Mouse (Mus musculus) kidney, postnatal 14 days (tissue): Measurements from ENCODE around the gene Ss18l2.
A peak's percentile ranks its signal among the peaks of the same experiment; 100 is the strongest.

ENCODE experiments used
- DNase-seq: peaks from one replicate; pipeline ENCODE4 v3.0.0; 2022; ENCODE audit warnings: mixed read lengths

The Ss18l2 gene

GRCm38 (mm10) chr9:121709898-121710583, at the start of gene Ss18l2:
Gene Ss18l2 (plus strand): TSS chr9:121710329.
- peak; percentile 99 for DNase-seq

GRCm38 (mm10) chr9:121663467-121663866, 46.7 kb upstream of the Ss18l2 start:
- no peak for DNase-seq

GRCm38 (mm10) chr9:121664104-121664503, 46.0 kb upstream of the Ss18l2 start:
- DNase-seq = no peak

DNA sequence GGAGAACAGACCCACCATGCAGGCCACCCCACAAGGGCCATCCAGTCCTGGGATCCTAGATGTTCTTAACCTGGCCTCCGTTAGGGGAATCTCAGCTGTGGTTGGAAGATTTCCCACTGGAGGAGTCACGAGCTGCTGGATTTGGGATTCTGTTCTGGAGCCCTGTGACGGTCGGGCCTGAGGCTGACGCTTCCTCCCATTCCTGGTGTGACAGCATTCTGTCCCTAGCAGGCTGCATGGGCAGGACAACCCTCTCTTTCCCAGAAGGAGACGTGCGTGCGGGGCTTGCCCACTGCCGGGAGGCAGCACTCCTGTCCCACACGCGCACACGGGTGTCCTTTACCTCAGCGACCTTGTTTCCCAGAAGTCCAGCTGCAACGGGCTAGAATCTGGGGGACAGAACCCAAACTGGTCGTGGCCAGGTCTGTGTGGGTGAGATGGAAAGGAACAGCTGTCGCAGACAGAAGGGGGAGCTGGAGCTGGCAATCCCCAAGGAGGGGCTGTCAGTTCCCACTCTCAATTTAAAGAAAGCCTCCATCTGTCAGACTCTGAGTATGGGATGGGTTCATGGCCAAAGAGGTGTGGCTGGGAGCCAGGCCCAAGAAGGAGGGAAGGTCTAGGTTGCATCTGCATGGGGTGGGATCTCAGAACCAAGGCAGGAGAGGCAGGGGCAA, 43.0 kb upstream of the Ss18l2 start:
- DNase-seq = no peak

GRCm38 (mm10) chr9:121667822-121668221, 42.3 kb upstream of the Ss18l2 start:
- DNase-seq = no peak

DNA sequence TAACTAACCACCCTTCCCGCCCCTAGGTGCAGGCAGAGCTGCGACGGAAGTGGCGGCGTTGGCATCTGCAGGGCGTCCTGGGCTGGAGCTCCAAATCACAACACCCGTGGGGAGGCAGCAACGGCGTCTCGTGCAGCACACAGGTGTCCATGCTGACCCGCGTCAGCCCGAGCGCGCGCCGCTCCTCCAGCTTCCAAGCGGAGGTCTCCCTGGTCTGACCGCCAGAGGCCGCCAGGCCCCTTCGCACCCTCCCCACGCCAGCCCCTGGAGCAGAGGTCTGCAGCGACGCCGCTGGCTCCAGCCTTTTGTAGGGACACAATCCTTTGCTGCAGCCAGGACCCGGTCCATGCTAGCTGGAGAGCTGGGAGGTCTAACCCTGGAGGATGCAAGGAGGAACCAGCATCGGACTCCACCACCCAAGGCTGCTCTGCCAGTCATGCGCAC, 40.8 kb upstream of the Ss18l2 start:
- peak; percentile 76 for DNase-seq

DNA sequence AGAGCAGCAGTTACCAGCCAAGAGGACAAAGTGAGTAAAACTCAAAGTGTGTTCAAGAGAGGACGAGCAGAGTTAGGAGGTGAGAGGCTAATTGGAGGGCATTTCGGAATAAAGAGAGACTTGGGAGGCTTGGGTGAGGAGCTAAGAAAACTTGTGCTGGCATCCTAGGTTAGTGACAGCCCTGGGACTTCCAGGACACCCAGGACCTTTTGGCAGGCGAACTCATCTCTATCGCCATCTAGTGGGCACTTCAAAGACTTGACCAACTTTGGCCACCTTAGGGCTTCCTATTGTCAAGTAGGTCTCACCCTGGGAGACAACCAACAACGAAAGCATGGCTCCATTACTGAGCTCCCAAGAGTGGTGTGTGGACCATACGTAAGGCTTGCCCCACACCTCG, 38.8 kb upstream of the Ss18l2 start:
- peak; percentile 54 for DNase-seq

DNA sequence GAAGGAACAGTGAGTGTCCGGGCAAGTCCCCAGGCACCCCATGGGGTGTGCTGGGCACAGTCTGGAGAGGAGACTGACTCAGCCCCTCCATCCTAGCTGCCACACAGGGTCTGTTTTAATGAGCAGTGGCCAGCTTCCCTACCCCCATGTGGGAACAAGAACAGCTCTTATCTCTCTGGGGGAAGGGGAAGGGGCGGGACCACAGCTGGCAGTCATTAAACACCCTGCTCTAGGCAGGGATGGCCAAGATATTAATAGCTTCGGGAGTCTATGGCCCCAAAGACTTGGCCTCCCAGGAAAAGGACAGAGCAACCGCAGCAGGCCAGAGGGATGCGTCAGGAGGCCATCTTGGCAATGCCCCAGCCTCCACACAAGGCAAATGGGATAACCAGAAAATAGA, 37.8 kb upstream of the Ss18l2 start:
- peak; percentile 45 for DNase-seq

DNA sequence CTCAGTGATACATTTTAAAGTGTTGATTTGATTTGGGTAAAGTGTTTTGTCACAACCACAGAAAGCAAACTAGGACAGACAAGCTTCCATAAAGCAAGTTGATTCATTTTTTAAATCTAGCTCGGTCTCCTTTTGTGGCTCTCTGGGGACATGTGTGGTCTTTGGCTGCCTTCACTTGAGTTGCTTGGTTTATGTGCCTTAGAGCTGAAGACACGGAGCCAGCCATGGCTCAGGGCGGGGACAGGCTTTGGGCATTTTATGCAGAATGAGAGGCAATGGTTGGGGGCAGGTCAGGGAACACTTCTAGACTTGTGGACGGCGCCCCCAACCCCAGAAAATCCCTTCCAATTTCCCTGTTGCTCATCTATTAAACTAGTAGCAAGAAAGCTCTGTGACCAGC, 36.4 kb upstream of the Ss18l2 start:
- no peak for DNase-seq

GRCm38 (mm10) chr9:121675011-121675410, 35.1 kb upstream of the Ss18l2 start:
- DNase-seq = peak; percentile 25

DNA sequence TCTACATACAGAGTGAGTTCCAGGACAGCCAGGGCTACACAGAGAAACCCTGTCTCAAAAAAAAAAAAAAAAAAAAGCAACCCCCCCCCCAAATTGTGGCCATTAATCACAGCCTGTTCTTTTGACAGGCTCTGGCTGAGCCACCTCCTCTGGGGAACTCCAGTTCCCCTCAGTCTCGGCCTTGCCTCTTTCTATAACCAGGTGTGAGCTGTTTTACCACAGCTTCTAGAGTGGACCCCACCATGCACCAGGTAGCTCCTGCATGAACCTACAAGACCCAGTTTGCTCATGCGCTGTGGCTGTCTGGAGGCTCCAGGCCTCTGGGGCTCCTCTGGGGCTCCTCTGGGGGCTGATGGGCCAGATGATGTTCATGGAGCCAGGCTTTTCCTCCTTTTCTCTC, 34.6 kb upstream of the Ss18l2 start:
- no peak for DNase-seq

DNA sequence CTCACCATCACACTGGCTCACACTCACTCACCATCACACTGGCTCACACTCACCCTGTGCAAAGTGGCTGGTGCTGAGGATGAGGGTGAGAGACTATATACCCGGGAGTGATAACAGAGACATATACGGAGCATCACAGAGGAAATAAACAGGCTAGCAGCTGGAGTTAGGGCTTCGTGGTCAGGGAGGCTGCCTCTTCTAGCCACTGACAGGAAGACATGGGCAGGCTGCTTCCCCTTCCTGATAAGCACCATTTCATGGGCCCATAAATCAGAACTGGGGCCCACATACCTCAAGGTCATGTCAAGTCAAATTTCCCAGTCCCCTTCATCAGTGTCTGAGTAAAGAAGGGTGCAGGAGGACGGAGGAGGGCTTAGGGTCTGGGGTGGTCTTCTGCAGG, 33.1 kb upstream of the Ss18l2 start:
- no peak for DNase-seq

GRCm38 (mm10) chr9:121677476-121677875, 32.7 kb upstream of the Ss18l2 start:
- no peak for DNase-seq

GRCm38 (mm10) chr9:121679549-121679948, 30.6 kb upstream of the Ss18l2 start:
- DNase-seq = peak; percentile 59

DNA sequence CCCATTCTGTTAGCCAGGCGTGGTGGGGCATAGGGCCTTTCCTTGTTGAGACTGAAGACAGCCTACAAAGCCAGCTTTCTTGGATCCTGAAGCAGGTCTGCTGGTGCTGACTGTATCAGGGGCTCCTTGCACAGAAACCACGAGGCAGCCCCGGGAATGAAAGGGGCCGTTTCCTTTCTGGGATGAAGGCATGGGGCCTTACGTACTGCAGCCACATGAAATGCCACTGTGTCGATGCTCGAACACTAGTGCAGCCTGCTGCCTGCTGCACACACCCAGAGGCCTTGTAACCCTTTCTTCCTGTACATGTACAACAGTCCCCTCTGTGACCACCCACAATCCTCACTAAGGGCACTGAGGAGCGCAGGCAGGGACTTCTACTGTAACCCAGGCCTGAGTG, 28.9 kb upstream of the Ss18l2 start:
- no peak for DNase-seq

DNA sequence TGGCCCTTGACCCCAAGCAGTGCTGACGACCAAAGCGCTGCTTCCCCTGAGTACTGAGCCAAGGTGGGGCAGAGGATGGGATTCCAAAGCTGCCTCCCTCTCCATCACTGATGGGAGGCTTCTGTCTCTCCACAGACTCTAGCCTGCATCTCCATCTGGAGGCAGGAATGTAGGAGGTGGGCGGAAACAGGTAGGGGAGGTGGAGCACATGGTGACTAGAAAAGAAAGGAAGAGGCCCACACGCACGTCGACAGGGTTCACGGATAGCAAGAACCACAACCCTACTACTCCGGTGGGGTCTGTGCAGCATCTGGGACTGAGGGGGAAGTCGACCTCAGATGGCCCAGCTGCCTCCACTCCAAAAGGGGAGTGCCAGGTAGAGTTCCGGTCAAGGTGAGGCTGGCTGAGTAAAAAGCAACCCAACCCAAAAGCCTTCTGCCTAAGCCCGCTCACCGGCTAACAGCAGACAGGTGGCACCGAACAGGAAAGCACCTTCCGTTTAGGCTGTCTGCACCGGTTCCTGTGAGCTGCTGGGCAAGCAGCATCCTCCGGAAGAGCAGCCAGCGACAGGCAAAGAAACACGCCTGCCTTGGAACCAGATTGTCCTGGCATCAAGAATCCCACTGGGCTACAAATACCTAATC, 28.0 kb upstream of the Ss18l2 start:
- no peak for DNase-seq

DNA sequence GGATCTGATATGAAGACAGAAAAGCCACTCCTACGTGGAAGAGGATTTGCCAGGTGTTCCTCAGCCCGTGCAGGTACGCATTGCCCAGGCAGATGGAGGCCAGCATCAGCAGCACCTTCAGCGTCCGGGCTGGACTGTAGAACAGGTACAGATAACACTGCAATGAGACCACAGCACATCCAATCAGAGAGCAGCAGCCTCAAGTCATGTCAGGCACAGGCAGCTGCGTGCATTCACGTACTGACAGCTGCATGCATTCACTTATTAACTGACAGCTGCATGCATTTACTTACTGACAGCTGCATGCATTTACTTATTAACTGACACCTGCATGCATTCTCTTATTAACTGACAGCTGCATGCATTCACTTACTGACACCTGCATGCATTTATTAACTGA, 25.4 kb upstream of the Ss18l2 start:
- DNase-seq = no peak

- no peak for DNase-seq
Measured at GRCm38 (mm10) chr9:121690200-121690651, 19.9 kb upstream of the Ss18l2 start.

DNA sequence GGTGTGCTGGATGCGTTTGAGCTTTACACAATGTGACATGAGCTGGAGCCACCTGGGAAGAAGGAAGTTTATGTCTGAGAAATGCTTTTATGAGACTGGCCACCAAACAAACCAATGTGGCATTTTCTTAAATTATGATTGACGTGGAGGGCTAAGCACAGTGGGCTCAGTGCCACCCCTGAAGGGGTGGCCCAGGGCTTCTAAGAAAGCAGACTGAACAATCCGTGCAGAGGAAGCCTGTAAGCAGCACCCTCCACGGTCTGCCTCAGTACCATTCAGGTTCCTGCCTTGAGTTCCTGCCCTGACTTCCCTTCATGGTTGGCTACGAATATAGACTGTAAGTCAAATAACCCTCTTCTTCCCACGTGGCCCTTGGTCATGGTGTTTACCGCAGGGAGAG, 19.4 kb upstream of the Ss18l2 start:
- no peak for DNase-seq

DNA sequence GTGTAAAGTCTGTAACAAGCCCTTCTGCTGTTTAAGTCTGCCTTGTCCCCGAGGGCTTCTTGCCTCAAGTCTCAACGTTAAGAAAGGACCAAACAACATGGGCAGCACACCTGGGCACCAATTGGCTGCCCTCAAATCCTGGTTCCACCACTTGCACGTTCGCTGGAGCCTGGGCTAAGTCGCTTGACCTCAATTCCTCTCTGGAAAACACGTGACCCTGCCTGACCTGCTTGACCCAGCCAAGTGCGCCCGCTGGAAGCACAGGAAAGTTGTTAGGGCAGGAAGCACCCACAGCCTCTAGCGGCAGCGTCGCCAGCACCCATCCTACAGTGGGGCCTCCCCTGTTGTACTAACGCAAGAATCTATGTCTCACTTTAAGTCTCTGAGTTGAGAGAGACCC, 15.4 kb upstream of the Ss18l2 start:
- DNase-seq = no peak

DNA sequence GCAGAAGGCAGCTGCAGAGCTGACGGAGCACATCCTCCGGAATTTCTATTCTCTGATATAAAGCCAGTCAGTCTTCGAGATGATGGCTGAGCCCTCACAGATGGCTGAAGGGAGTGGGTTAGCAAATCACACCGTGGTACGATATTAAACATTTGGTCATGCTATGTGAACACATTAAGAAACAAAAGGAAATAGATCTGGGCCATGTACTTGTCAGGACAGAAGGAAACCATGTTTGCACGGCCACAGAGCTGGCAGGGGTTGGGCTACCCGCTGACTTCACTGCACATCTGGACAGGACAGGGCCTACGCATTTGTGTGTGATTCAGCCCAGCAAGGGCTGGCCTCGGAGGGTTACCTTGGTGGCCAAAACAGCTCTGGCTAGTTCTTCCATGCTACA, 13.5 kb upstream of the Ss18l2 start:
- DNase-seq = no peak

DNA sequence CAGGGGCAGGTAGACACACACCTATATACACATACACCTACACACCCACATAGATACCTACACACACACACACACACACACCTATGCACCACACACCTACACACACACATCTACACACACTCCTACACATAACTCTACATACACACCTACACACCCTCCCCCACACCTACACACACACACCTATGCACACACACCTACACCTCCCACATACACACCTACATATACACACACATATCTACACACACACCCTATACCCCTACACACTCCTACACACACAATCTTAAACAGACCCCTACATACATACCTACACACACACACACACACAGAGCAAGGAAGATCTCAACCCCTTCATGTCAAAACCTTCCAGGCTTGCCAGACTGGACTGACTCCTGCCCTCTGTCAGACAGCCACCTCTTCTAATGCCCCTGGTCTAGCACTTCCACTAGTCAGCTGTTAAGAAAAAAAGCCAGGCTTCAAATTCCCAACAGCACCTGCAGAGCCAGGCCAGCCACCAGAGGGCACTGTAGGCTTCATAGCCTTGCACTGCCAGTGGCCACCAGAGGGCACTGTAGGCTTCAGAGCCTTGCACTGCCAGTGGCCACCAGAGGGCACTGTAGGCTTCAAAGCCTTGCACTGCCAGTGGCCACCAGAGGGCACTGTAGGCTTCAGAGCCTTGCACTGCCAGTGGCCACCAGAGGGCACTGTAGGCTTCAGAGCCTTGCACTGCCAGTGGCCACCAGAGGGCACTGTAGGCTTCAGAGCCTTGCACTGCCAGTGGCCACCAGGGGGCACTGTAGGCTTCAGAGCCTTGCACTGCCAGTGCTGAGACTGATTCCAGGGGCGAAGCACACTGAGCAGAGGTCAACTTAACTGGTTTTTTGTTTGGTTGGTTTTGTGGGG, 12.7 kb upstream of the Ss18l2 start:
- DNase-seq = peak; percentile 61

GRCm38 (mm10) chr9:121704261-121704645, 5.9 kb upstream of the Ss18l2 start:
- no peak for DNase-seq
